Mouse (Mus musculus) G1E (cell line): ENCODE measurements around the gene Actc1. TPM values are rescaled to one million over a fixed set of nuclear protein-coding genes. Genes with fewer than 3 reads are reported as not detected.

Source experiments
- ATAC-seq: 2 replicates; pipeline ENCODE4 v1.8.0; 2016; ENCODE audit warnings: mild to moderate bottlenecking; ENCODE audit not compliant: insufficient number of reproducible peaks, poor library complexity, low FRiP score, severe bottlenecking; ENCODE audit errors: extremely low read depth
- DNase-seq: peaks from one replicate; pipeline ENCODE4 v3.0.0; 2012; ENCODE audit warnings: low spot score
- H3K27me3 ChIP-seq: 2 replicates; pipeline ENCODE4 v1.6.1; 2012; ENCODE audit warnings: mild to moderate bottlenecking, low read length, inconsistent platforms; ENCODE audit not compliant: insufficient read depth
- H3K36me3 ChIP-seq: replicated peaks from 2 replicates; pipeline ENCODE3; 2012; ENCODE audit warnings: mild to moderate bottlenecking, inconsistent platforms
- H3K4me1 ChIP-seq: 2 replicates; pipeline ENCODE4 v1.6.1; 2012; ENCODE audit warnings: low read depth, low read length, inconsistent platforms, mixed read lengths; ENCODE audit not compliant: insufficient read depth
- H3K4me3 ChIP-seq: 2 replicates; pipeline ENCODE4 v1.5.1; 2012; ENCODE audit warnings: low read depth, mild to moderate bottlenecking, inconsistent platforms, low read length, moderate library complexity, mixed read lengths
- H3K9me3 ChIP-seq: replicated peaks from 2 replicates; pipeline ENCODE4 v1.6.1; 2012; ENCODE audit warnings: inconsistent platforms
- CTCF ChIP-seq: IDR thresholded peaks from 2 replicates; pipeline ENCODE4 v1.5.1; 2012; ENCODE audit warnings: low read depth, low read length, inconsistent platforms, mixed read lengths
- GATA1 ChIP-seq: IDR thresholded peaks from 2 replicates; pipeline ENCODE4 v1.6.1; 2012; ENCODE audit warnings: borderline replicate concordance, low read length, inconsistent platforms, mixed read lengths
- GATA2 ChIP-seq: IDR thresholded peaks from 2 replicates; pipeline ENCODE4 v1.6.1; 2012; ENCODE audit warnings: low read depth, low read length, inconsistent platforms, borderline replicate concordance
- POLR2AphosphoS5 ChIP-seq: IDR thresholded peaks from 2 replicates; pipeline ENCODE4 v1.6.1; 2012; ENCODE audit warnings: low read depth, low read length, inconsistent platforms; ENCODE audit not compliant: insufficient replicate concordance
- TAL1 ChIP-seq: conservative IDR thresholded peaks from 2 replicates; pipeline ENCODE4 v1.6.1; 2012; ENCODE audit warnings: low read depth, low read length, inconsistent platforms, mixed read lengths
- polyA plus RNA-seq: library from polyadenylated mRNA; stranded (reverse); fragments of >175 nt; gene quantifications from 2 replicates; pipeline ENCODE4 v1.2.3, GENCODE M21; 2012
- total RNA-seq, 2 experiments: library from RNA; stranded (forward) in 1 of 2; stranded (reverse) in 1 of 2; fragments of 200-1000 nt in 1 of 2; fragments of >200 nt in 1 of 2; fragmentation: Nextera tagmentation in 1 of 2; gene quantifications; 2 replicates each; pipeline ENCODE4 v1.2.3; 2014 to 2017

The Actc1 gene
- total and polyA plus RNA-seq, 3 experiments: not detected

- TF ChIP-seq GATA1 (no peak), TAL1 (no peak)
- no peak for DNase-seq
- Histone ChIP-seq H3K36me3 (no peaks in the 10 kb centered on the region), H3K9me3 (peaks cover 12% of the 10 kb centered on the region), H3K27me3 (no peaks in the 10 kb centered on the region), H3K4me3 (no peak overlapping the region), H3K4me1 (no peaks in the 10 kb centered on the region)
- no peak for ATAC-seq
These were observed 39.5 kb downstream of the Actc1 start for GRCm38 (mm10) chr2:114013846-114014245.

- no peak within 1 kb of the TSS; the same call in 1 of the 2 replicates for H3K4me3 ChIP-seq
- no peaks in the 10 kb centered on the region for H3K27me3 ChIP-seq
- ATAC-seq (no peak), DNase-seq (no peak)
- H3K9me3 ChIP-seq: peaks cover 12% of the 10 kb centered on the region
- no peaks in the 10 kb centered on the region for H3K36me3 ChIP-seq
- no peak for TF ChIP-seq POLR2AphosphoS5
- TF ChIP-seq CTCF: no peak
- no peak for TF ChIP-seq GATA1
- TF ChIP-seq TAL1: no peak
- no peak for TF ChIP-seq GATA2
- no peaks in the 10 kb centered on the region for H3K4me1 ChIP-seq
These were observed 40.0 kb downstream of the Actc1 start, which contains the start of gene Gjd2 for GRCm38 (mm10) chr2:114013295-114013771. TSS of gene Gjd2 (minus strand) at chr2:114013619.

- TF ChIP-seq TAL1 (no peak), POLR2AphosphoS5 (no peak), GATA1 (no peak), GATA2 (no peak), CTCF (no peak)
- no peak overlapping the region for H3K4me3 ChIP-seq
- H3K36me3 ChIP-seq: no peaks in the 10 kb centered on the region
- no peaks in the 10 kb centered on the region for H3K27me3 ChIP-seq
- H3K9me3 ChIP-seq: peaks cover 12% of the 10 kb centered on the region
- no peaks in the 10 kb centered on the region for H3K4me1 ChIP-seq
- DNase-seq (no peak), ATAC-seq (no peak)
These were observed 40.6 kb downstream of the Actc1 start for GRCm38 (mm10) chr2:114012749-114013211.

- ATAC-seq (no peak), DNase-seq (no peak)
- TF ChIP-seq POLR2AphosphoS5 (no peak), GATA1 (no peak), CTCF (no peak), TAL1 (no peak), GATA2 (no peak)
- H3K27me3 ChIP-seq: no peaks in the 10 kb centered on the region
- no peaks in the 10 kb centered on the region for H3K4me1 ChIP-seq
- peaks cover 12% of the 10 kb centered on the region for H3K9me3 ChIP-seq
- H3K36me3 ChIP-seq: no peaks in the 10 kb centered on the region
- H3K4me3 ChIP-seq: no peak overlapping the region
These were observed 41.5 kb downstream of the Actc1 start for GRCm38 (mm10) chr2:114011838-114012237.

- Histone ChIP-seq H3K9me3 (peaks cover 7% of the 10 kb centered on the region), H3K27me3 (no peaks in the 10 kb centered on the region), H3K4me3 (no peak overlapping the region), H3K36me3 (no peaks in the 10 kb centered on the region), H3K4me1 (no peaks in the 10 kb centered on the region)
- TF ChIP-seq GATA2 (no peak), POLR2AphosphoS5 (no peak), TAL1 (no peak), CTCF (no peak), GATA1 (no peak)
- no peak for DNase-seq
- ATAC-seq: no peak
These were observed 45.0 kb downstream of the Actc1 start for GRCm38 (mm10) chr2:114008321-114008720.

- Histone ChIP-seq H3K36me3 (no peaks in the 10 kb centered on the region), H3K27me3 (no peaks in the 10 kb centered on the region), H3K4me1 (no peaks in the 10 kb centered on the region), H3K4me3 (no peak overlapping the region), H3K9me3 (no peaks in the 10 kb centered on the region)
- ATAC-seq (no peak), DNase-seq (no peak)
- TF ChIP-seq GATA2 (no peak), GATA1 (no peak), CTCF (no peak), POLR2AphosphoS5 (no peak), TAL1 (no peak)
These were observed 55.9 kb downstream of the Actc1 start for GRCm38 (mm10) chr2:113997484-113997883.

Other genes starting within 250 kb of the Actc1 start
- gene Scg5, start 224.4 kb downstream of the Actc1 start, total RNA-seq (2014; fragmentation: Nextera tagmentation): 4.2 TPM in 1 of 2 replicates, not detected in the other
- 0.27 and 1.7 TPM in 2 replicates for gene Scg5, start 224.4 kb downstream of the Actc1 start, total RNA-seq (2017)
- not detected in 2 replicates for gene Scg5, start 224.4 kb downstream of the Actc1 start, polyA plus RNA-seq
- gene Arhgap11a, start 204.9 kb downstream of the Actc1 start, total RNA-seq (2014; fragmentation: Nextera tagmentation): 81.4 and 85.7 TPM in 2 replicates
- gene Arhgap11a, start 204.9 kb downstream of the Actc1 start, total RNA-seq (2017): 37.9 and 50.5 TPM in 2 replicates
- gene Arhgap11a, start 204.9 kb downstream of the Actc1 start, polyA plus RNA-seq: 15.9 and 19.0 TPM in 2 replicates
- gene Gjd2, start 39.9 kb downstream of the Actc1 start, total RNA-seq (2014; fragmentation: Nextera tagmentation): not detected in 2 replicates
- gene Gjd2, start 39.9 kb downstream of the Actc1 start, total RNA-seq (2017): 0.12 TPM in 1 of 2 replicates, not detected in the other
- gene Gjd2, start 39.9 kb downstream of the Actc1 start, polyA plus RNA-seq: not detected in 2 replicates
- gene Aqr, start 133.5 kb upstream of the Actc1 start, total RNA-seq (2014; fragmentation: Nextera tagmentation): 122 and 136 TPM in 2 replicates
- gene Aqr, start 133.5 kb upstream of the Actc1 start, total RNA-seq (2017): 102 and 107 TPM in 2 replicates
- gene Aqr, start 133.5 kb upstream of the Actc1 start, polyA plus RNA-seq: 15.3 and 20.0 TPM in 2 replicates
- gene Zfp770, start 147.9 kb upstream of the Actc1 start, total RNA-seq (2014; fragmentation: Nextera tagmentation): 7.4 TPM in 1 of 2 replicates, not detected in the other
- gene Zfp770, start 147.9 kb upstream of the Actc1 start, total RNA-seq (2017): 0.05 and 0.12 TPM in 2 replicates
- not detected in 2 replicates for gene Zfp770, start 147.9 kb upstream of the Actc1 start, polyA plus RNA-seq